Mouse (Mus musculus) inflammation-experienced regulatory T-cells, adult 6 months (primary cell): ENCODE results near the gene Paox. TPM values are rescaled to one million over a fixed set of nuclear protein-coding genes. Genes with fewer than 3 reads are reported as not detected.
"Not testable (repeated sequence)": the region's sequence is repeated elsewhere in the genome, so short reads cannot be mapped to it uniquely, and the experiment has no call there.

Source experiments
- ATAC-seq: one replicate; pipeline ENCODE4 v1.8.0; 2017
- polyA plus RNA-seq, 3 experiments: library from polyadenylated mRNA; unstranded; fragments of 100-300 nt; shearing (Covaris generic); gene quantifications; one replicate each; pipeline ENCODE4 v1.2.1; 2017

The Paox gene
- polyA plus RNA-seq, 3 experiments from 2014 or later = 1.9 to 5.3 (median 3.8) TPM

DNA sequence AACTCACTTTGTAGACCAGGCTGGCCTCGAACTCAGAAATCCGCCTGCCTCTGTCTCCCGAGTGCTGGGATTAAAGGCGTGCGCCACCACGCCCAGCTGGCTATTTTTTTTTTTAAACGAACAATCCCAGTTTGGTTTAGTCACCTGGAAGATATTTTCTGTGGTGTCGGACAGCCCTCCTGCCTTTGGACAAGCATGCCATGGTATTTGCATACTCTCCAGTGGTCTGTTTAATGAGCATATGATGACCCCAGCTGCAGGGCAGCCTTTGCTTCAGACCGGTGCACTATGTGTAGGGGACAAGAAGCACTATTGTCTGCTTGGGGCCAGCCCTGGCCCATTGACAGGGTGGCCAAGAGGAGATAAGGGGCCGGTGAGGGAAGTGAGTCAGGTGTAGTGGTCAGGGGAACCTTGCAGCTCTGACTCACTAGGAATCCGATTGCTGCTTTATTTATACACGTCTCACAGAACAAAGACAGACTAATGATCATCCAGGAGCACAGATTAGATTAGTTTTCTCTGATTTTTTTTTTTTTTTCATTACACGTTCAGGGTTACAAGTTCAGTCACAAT, 5.8 kb downstream of the Paox start:
- ATAC-seq = no peak

DNA sequence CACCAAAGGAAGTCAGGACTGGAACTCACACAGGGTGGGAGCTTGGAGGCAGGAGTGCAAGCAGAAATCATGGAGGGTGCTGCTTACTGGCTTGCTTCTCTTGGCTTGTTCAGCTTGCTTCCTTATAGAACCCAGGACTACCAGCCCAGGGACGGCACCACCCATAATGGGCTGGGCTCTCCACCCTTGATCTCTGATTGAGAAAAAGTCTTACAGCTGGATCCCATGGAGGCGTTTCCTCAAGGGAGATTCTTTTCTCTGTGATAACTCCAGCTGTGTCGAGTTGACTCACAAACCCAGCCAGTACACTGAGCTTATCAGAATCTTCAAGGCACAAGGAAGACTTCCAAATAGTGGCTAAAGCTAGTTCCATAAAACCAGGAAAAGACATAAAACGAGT, 7.2 kb downstream of the Paox start:
- no peak for ATAC-seq

DNA sequence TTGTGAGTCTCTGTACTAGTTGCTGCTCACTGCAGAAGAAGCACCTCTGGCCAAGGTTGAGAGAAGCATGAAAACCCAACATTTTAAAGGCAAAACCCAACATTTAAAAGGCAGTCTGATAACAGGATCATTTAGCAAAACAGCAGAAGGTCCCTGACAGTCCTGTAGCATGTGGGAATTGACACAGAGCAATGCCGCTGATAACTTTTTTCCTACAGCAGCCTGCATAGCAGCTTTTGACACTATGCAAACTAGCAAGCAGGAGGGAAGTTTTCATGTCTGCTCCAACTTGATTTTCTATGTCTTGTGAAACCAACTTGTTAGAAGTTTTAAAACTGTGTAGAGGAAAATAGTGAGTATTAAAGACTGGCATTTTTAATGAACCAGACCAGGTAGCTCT, 8.8 kb downstream of the Paox start:
- no peak for ATAC-seq

DNA sequence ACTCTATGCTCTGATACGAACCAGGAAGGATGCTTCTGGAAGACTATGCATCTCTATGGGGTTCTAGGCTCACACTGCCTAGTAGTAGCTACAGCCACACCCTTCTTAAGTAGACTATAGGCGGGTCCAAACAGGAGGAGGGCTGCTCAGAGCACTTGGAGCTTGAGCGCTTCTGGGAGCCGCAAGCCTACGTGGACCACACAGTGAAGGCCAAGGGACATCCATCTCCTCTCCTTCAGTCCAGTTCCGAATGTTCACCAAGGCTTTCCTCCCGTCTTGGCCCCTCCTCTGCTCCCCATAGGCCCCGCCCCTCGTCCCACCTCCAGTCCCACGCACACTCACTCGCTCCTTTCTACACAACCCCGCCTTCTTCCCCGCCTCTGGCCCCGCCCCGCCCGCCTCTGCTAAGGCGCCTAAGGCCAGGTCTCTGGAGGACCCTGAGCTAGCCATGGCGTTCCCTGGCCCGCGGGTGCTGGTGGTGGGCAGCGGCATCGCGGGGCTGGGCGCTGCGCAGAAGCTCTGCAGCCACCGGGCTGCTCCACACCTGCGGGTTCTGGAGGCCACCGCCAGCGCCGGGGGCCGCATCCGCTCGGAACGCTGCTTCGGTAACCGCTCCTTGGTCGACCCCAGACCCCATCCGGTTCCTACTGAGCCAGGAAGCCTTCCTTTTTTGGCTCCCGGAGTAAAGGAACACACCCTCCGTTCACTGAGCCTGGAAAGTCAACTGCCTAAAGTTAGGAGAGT, 9.9 kb downstream of the Paox start:
- peak; percentile 89 for ATAC-seq

DNA sequence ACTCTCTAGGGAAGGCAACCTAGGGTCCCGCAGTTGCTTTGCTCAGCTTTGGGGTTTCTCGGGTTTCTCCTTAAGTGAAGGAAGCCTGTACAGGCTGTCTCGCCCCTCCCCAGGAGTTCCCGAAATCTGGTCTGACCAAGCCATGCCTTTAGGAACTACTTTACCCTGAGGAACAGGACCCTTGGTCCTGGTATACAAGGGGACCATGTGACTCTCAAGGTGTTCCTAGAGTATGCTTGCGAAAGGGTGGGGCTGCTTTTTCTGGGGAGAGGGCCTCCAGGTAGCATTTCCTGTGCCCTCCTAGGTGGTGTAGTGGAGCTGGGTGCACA, 10.4 kb downstream of the Paox start:
- ATAC-seq = peak; percentile 4

DNA sequence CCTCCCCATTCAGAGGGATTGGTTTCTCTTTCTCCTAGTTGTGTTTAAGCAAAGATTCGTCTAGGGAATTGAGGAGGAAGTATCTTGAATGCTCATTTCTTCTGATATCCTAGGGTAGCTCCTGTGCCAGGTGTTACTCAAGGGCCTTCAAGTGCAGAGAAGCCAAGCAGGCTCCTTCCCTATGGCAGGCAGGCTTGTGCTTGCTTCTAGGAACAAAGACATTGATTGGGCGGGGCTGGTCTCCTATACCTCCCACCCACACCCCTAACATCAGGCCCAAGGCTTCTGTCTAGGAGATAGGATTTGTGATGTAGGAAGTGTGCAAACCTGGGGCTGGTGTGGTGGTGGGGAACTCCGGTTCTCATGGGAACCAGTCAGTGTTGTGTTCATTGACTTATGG, 11.3 kb downstream of the Paox start:
- ATAC-seq = no peak

- ATAC-seq = no peak
Measured at GRCm38 (mm10) chr7:140127911-140128310, 12.3 kb downstream of the Paox start.

DNA sequence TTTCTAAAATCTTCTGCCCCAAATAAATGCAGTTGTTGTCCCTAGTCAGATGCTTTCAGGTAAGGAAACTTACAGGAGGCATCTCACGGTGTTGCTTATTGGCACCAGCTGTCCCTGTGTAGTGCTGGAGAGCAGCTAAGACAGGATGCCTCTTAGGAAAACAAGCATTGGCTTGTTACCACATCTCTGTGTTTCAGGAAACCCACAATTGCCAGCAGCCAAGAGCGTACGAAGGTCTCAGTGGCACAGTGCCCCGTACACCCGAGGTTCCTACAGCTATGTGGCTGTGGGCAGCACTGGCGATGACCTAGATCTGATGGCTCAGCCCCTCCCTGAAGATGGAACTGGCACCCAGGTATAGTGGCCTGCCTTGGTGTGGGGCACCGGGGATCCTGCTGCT, 16.6 kb downstream of the Paox start:
- ATAC-seq = not testable (repeated sequence)

- ATAC-seq = not testable (repeated sequence)
Measured at GRCm38 (mm10) chr7:140134033-140134432, 18.4 kb downstream of the Paox start.

- no peak for ATAC-seq
Measured at GRCm38 (mm10) chr7:140135106-140135770, 19.6 kb downstream of the Paox start.

GRCm38 (mm10) chr7:140137135-140138020, 21.8 kb downstream of the Paox start, which contains the start of gene Mtg1:
Gene Mtg1, plus strand, starts transcription at chr7:140137564.
- ATAC-seq = peak; percentile 90

GRCm38 (mm10) chr7:140138021-140138310, 22.4 kb downstream of the Paox start:
- ATAC-seq = no peak

GRCm38 (mm10) chr7:140141350-140141749, 25.8 kb downstream of the Paox start:
- no peak for ATAC-seq

- ATAC-seq = no peak
Measured at GRCm38 (mm10) chr7:140144550-140144949, 29.0 kb downstream of the Paox start.

GRCm38 (mm10) chr7:140153383-140153782, 37.8 kb downstream of the Paox start:
- ATAC-seq = no peak

DNA sequence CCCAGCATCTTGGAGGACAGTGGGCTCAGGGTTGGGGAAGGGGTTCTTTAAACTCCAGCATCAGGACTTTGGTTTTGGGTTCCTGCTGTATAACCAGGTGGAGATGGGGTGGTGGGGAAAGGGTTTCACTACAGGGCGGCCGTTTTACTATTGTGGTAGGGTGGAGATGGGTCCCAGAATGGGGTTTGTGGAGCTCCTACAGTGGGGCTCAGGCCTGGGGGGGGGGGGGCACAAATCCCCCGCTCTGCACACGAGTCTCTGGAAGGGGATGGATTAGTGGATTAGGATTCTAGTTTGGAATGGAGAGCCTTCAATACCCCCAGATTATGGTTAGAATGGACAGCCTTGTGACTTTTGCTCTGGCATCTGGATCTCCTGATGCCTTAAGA, 38.2 kb downstream of the Paox start:
- ATAC-seq = no peak

GRCm38 (mm10) chr7:140154218-140154927, 38.8 kb downstream of the Paox start, which contains the start of gene Sprn:
Gene Sprn, minus strand, starts transcription at chr7:140154877.
- ATAC-seq = no peak

- no peak for ATAC-seq
Measured at GRCm38 (mm10) chr7:140160363-140160762, 44.8 kb downstream of the Paox start.

DNA sequence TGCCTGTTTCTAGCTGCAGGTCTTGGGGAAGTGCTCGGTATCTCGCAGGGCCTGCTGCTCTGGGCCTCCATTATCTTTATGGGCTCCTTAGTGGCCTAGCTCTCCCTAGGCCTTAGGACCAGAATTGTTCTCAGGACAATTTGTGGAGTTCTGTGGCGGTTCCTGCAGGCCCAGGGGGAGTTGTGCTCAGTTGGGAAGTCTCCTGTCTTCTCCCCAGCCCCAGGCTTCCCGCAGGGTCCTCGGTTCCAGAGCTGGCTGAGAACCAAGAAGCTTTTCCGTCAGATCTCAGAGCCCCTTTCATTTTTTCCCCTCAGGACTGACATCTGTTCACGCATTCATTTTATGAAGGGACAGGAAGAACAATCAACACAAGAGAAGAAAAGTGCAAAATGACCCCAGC, 49.1 kb downstream of the Paox start, which contains the start of gene Olfr522:
Olfr522 (minus strand) TSS at position 101 of the 400 bp plus-strand sequence.
- ATAC-seq = no peak

- ATAC-seq = no peak
Measured at GRCm38 (mm10) chr7:140167950-140168349, 52.4 kb downstream of the Paox start.

GRCm38 (mm10) chr7:140169386-140169785, 53.8 kb downstream of the Paox start:
- no peak for ATAC-seq

DNA sequence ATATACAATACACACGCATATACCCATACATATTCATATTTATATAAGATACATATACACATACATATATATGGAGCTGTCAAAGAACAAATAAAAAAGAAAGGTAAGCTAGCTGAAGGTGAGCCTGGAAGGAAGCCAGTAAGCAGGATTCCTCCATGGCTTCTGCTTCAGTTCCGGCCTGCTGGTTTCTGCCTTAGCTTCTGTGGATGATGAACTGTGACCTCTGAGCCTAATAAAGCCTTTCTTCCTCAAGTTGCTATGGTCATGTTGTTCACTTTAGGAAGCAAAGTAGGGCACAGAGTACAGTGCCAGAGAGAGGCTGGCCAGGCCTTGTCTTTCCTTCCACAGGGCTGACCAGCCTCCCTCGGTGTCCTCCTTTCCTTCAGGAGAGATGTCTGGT, 55.3 kb downstream of the Paox start:
- ATAC-seq = no peak
